Mouse (Mus musculus): ENCODE results near the gene Sirt2. TPM values are rescaled to one million over a fixed set of nuclear protein-coding genes. Genes with fewer than 3 reads are reported as not detected.
A peak's percentile ranks its signal among the peaks of the same experiment; 100 is the strongest.

The Sirt2 gene
- polyA plus RNA-seq, 1 experiment = 96.2 TPM

DNA sequence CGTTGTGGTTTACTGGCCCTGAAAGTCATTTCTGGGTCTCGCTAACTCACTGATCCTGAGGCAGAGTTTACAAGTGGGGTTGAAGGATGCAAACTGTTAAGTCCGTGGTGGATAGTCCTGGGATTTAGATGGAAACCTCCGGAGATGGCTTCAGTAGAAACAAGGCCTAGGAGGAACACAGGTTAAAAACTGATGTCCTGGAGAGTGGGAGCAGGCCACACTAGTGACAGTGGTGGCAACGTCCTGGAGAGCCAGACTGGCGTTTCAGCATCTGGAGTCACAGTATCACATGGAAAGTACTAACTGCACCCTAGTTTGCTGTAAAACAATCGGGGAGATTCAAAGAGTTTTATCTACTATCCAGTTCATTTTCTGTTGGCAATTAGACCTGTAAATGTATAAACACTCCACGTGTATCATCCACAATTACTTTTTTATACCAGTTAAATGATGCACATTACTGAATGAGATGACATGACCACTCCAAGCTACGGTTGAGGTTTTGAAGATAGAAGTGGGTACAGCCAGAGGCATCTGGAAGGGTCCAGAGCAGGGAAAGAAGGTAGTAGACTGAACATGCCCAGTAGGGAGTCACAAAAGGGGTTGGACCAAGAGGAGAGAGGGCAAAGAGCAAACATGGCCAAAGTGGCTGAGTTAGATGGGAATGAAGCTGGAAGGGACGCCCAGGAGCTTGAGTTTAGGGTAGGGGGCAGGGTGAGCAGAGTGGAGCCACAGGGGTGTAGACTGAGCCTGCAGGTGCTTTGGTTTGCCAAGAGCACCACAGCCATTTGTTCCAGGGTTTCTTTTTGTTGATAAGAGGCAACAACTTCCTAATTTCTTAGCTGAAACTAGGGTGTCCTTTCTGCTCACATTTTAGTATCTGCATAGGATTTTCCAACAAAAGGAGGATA, 56.7 kb downstream of the Sirt2 start:
- no peak overlapping the region for H3K4me3 ChIP-seq (ENCODE audit: insufficient read depth, low read depth, low read length)
- H3K4me1 ChIP-seq (ENCODE audit: control insufficient read depth, insufficient read depth, insufficient read length, low read length) = peaks cover 27% of the 10 kb centered on the region
- H3K27ac ChIP-seq (replicated peaks; ENCODE audit: low read depth, low read length) = peak overlapping the region; percentile 72

DNA sequence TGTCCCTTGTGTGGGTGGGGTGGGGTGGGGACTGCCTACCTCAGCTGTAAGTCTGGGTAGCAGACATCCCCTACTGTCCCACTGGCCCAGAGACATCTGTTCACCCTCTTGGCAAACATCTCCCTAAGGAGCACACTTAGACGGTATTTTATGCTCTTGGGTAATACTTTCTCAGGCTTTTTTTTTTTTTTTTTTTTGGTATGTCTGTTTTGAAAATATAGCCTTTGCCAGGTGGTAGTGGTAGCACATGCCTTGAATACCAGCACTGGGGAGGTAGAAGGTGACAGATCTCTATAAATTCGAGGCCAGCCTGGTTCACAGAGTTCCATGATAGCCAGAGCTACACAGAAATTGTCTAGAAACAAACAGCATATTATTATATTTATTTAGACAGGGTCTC, 57.4 kb downstream of the Sirt2 start:
- peak overlapping the region; percentile 97 for H3K27ac ChIP-seq (replicated peaks; ENCODE audit: low read depth, low read length)
- no peak overlapping the region for H3K4me3 ChIP-seq (ENCODE audit: insufficient read depth, low read depth, low read length)
- peaks cover 27% of the 10 kb centered on the region for H3K4me1 ChIP-seq (ENCODE audit: control insufficient read depth, insufficient read depth, insufficient read length, low read length)

DNA sequence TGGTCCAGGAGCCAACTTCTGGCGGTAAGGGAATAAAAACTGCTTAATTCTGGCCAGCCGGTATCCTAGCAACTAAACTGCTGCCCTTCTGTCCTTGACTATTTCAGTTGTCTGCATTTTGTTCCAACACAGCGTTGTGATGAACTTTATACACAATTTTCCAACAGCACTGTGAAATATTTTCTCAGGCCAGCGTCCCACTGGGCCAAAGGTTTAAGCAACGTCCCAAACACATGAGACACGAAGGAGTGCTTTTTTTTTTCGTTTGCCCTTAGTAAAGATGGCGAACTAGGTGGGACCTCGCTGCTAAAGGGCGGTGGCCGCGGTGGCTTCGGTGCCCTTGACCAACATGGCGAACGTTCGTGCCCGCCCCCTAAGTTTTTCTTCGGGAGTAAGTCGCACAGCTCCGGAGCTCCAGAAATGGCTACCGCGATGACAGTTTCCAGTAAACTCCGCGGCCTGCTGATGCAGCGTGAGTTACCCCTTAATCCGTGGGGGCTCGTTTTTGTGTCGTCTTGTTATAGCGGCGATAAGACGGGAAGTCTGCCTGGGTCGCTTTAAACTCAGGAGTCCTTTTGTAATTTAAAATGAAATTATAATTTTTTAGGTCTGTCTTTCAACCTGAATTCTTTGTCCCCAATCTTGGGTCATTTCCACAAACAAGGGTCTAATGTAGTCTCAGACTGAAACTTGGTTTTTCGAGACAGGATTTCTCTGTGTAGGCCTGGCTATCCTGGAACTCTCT, 58.6 kb downstream of the Sirt2 start, which contains the start of gene Ech1:
Gene Ech1, plus strand, starts transcription at position 277 of the 745 bp plus-strand sequence.
- H3K27ac ChIP-seq (replicated peaks; ENCODE audit: low read depth, low read length) = peak within 1 kb of the TSS; percentile 97
- peak within 1 kb of the TSS; percentile 68 for H3K4me3 ChIP-seq (ENCODE audit: insufficient read depth, low read depth, low read length)
- peaks cover 22% of the 10 kb centered on the region for H3K4me1 ChIP-seq (ENCODE audit: control insufficient read depth, insufficient read depth, insufficient read length, low read length)

DNA sequence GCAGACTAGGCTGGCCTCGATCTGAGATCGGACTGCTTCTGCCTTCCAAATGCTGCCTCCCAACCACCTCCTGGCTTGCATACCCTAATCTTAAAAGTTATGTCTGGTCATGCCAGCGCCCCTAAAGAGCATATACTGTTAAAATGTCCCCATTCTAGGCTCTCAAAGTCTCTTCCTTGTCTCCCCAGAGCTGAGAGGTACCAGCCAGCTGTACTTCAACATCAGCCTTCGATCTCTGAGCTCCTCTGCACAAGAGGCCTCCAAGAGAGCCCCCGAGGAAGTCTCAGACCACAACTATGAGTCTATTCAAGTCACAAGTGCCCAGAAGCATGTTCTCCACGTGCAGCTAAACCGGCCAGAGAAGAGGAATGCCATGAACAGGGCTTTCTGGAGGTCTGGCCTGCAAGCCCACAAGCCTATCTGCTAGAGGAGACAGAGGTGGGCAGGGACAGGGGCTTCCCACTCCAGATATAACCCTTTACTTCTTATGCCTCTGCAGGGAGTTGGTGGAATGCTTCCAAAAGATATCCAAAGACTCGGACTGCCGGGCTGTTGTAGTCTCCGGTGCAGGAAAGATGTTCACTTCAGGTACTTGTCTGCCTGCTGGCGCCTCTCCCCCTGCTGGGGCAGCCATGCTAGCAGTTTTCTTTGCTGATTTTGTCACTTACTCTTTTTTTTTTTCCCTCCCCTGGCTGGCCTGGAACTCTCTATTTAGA, 59.3 kb downstream of the Sirt2 start:
- peak overlapping the region; percentile 96 for H3K27ac ChIP-seq (replicated peaks; ENCODE audit: low read depth, low read length)
- peaks cover 17% of the 10 kb centered on the region for H3K4me1 ChIP-seq (ENCODE audit: control insufficient read depth, insufficient read depth, insufficient read length, low read length)
- H3K4me3 ChIP-seq (ENCODE audit: insufficient read depth, low read depth, low read length) = peak overlapping the region; percentile 68

DNA sequence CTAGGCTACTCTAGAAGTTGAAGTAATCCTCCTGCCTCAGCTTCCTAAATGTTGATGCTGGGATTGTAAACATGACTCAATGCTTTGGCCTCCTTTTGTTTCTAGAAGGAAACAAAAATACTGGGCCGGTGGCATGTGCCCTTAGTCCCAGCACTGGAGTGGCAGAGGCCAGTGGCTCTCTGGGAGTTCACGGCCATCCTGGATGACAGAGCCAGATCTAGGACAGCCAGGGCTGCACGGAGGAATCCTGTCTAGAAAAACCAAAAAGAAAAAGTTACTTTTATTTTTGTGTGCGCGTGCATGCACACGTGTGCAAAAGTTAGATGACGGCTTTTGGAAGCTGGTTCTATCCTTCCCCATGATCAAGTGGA, 59.9 kb downstream of the Sirt2 start:
- Histone ChIP-seq H3K4me3 (ENCODE audit: insufficient read depth, low read depth, low read length) (peak overlapping the region; percentile 68), H3K27ac (replicated peaks; ENCODE audit: low read depth, low read length) (peak overlapping the region; percentile 96), H3K4me1 (ENCODE audit: control insufficient read depth, insufficient read depth, insufficient read length, low read length) (peaks cover 12% of the 10 kb centered on the region)

DNA sequence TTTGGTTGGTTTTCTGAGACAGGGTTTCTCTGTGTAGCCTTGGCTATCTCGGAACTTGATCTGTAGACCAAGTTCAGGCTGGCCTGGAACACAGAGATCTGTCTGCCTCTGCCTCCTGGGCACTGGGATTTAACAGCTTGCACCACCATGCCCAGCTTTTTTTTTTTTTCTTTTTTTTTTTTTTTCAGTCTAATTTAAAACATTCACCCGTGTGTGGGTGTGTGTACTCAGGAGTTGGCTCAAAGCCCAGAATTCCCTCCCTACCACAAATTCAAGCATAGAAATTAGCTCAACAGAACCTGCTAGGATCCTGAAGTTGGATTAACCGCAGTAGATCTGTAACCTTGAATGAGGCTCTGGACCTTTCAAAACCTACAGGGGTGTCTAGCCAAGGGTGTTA, 60.8 kb downstream of the Sirt2 start:
- H3K27ac ChIP-seq (replicated peaks; ENCODE audit: low read depth, low read length) = peak overlapping the region; percentile 35; the same call in 1 of the 2 replicates
- H3K4me1 ChIP-seq (ENCODE audit: control insufficient read depth, insufficient read depth, insufficient read length, low read length) = peaks cover 11% of the 10 kb centered on the region
- H3K4me3 ChIP-seq (ENCODE audit: insufficient read depth, low read depth, low read length) = no peak overlapping the region

DNA sequence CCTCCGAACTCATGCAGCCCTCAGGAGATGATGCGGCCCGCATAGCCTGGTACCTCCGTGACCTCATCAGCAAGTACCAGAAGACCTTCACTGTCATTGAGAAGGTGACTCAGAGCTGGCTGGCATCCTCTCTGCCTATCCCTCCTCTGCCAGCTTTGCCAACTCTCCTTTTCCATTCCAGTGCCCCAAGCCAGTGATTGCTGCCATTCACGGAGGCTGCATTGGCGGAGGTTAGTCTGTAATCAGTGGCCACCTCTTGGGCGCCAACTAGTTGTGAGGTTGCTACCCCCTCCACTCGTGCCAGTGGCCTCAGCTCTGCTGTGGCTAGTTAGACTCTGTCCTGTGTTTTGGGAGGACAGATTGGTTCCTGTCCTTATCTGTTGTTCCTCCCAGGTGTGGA, 63.3 kb downstream of the Sirt2 start:
- no peak overlapping the region for H3K4me3 ChIP-seq (ENCODE audit: insufficient read depth, low read depth, low read length)
- peak overlapping the region; percentile 77 for H3K27ac ChIP-seq (replicated peaks; ENCODE audit: low read depth, low read length)
- H3K4me1 ChIP-seq (ENCODE audit: control insufficient read depth, insufficient read depth, insufficient read length, low read length) = peaks cover 3% of the 10 kb centered on the region

DNA sequence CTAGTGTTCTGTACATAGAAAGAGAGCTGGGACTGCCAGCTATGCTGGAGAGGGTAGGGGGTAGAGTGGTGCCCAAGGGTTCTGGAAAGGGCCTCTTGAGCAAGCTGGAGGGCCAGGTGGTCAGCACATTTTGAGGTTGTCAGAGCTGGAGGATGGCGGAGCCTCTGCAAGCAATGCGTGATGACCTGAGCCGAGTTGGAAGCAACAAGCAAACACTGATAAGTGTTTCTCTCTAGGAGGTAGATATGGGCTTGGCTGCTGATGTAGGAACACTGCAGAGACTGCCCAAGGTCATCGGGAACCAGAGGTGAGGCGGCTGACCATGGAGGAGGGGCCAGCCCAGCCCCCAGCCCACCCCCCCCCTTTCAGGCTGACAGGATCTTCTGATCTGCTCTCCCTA, 64.4 kb downstream of the Sirt2 start:
- Histone ChIP-seq H3K4me3 (ENCODE audit: insufficient read depth, low read depth, low read length) (no peak overlapping the region), H3K27ac (replicated peaks; ENCODE audit: low read depth, low read length) (0 out of 2 replicates have a peak overlapping the region, but pooled peaks have one; percentile 61), H3K4me1 (ENCODE audit: control insufficient read depth, insufficient read depth, insufficient read length, low read length) (peaks cover 3% of the 10 kb centered on the region)

DNA sequence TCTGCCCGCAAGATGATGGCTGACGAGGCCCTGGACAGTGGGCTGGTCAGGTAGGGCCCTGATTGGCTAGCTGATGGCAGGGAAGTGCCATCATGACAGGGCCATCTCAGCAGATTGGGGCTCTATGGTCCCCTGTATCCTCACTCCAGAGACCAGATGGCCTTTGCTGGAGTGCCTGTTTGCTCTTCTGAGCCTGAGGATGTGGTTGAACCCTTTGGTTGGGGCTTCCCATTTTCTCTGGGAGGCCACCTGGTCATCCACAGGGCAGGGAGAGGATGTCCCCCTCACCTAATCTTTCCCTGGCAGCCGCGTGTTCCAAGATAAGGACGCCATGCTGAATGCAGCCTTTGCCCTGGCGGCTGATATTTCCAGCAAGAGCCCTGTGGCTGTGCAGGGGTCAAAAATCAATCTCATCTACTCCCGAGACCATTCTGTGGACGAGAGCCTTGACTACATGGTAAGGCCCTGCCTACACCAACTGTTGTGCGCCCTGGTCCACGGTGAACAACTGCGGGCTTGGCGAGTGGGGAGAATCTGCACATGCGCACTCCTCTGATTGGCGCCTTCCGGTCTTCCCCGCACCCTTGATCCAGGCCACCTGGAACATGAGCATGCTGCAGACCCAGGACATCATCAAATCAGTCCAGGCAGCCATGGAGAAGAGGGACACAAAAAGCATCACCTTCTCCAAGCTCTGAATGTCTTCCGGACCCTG, 65.0 kb downstream of the Sirt2 start:
- H3K4me3 ChIP-seq (ENCODE audit: insufficient read depth, low read depth, low read length) = no peak overlapping the region
- H3K27ac ChIP-seq (replicated peaks; ENCODE audit: low read depth, low read length) = no peak overlapping the region
- peaks cover 3% of the 10 kb centered on the region for H3K4me1 ChIP-seq (ENCODE audit: control insufficient read depth, insufficient read depth, insufficient read length, low read length)

DNA sequence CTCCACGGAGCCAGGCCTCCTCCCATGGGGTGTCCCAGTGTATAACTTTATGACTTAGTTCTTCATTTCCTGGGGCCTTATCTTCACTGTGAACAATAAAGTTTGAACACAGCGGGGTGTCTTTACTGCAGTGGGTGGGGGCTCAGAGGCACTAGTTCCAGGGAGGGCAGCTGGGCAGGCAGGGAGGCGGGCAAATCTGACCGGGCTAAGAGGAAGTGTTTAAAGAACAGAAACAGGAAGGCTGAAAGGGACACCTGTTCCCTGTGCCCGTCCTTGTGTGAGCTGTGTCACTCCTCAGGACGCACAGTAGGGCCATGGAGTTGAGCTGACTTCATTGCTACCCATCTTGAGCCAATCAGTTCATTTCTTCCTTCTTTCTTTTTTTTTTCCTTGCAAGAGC, 65.6 kb downstream of the Sirt2 start:
- H3K4me3 ChIP-seq (ENCODE audit: insufficient read depth, low read depth, low read length) = no peak overlapping the region
- H3K4me1 ChIP-seq (ENCODE audit: control insufficient read depth, insufficient read depth, insufficient read length, low read length) = peaks cover 3% of the 10 kb centered on the region
- H3K27ac ChIP-seq (replicated peaks; ENCODE audit: low read depth, low read length) = no peak overlapping the region

DNA sequence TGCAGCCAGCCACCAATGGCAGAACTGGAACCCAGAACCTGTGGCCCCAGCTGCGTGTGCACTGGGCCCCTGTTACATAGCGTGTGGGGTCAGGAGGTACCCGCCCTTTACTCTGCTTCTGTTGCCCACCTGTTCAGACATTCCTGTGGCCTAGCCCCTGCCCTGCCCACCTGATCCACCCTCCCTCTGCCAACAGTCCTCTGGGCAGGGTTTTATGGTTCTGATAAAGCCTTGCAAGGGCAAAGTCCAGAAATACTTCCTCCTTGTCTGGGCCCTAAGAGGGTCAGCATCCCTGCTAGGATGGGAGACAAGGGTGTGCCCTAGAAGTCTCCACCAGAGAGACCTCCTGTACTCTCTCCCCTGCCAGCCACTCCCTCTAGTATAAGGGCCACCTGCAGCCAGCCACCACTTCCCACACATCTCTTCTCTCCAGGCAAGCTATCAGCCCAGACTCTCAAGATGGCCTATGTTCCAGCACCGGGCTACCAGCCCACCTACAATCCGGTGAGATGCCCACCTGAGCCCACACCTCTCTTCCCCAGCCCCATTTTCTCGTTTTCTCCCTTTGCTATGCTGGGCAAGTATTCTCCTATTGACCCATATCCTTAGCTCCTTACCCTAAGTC, 67.3 kb downstream of the Sirt2 start, which contains the start of gene Lgals4:
Gene Lgals4, plus strand, starts transcription at position 132 of the 625 bp plus-strand sequence.
- Histone ChIP-seq H3K4me3 (ENCODE audit: insufficient read depth, low read depth, low read length) (no peak within 1 kb of the TSS), H3K27ac (replicated peaks; ENCODE audit: low read depth, low read length) (no peak within 1 kb of the TSS), H3K4me1 (ENCODE audit: control insufficient read depth, insufficient read depth, insufficient read length, low read length) (no peaks in the 10 kb centered on the region; the same call in 1 of the 2 replicates)

DNA sequence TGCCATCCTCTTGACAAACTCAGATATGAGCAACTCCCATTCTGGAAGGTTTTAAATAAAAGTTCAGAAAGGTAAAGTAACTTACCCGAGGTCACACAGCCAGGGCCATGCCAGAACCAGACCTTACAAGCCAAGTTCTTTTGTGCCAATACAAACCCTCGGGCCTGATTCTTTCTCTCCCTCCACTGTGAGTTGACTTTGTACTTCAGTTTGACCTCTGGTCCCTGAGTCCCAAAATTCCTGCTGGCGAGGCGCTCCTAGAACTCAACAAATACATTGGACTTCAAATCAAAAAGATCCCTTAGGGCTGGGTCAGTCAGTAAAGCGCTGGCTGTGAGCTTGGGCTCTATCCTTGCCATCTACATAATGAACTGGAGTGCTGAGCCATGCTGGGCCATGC, 70.4 kb downstream of the Sirt2 start:
- H3K27ac ChIP-seq (replicated peaks; ENCODE audit: low read depth, low read length) = no peak overlapping the region
- H3K4me3 ChIP-seq (ENCODE audit: insufficient read depth, low read depth, low read length) = no peak overlapping the region
- H3K4me1 ChIP-seq (ENCODE audit: control insufficient read depth, insufficient read depth, insufficient read length, low read length) = no peaks in the 10 kb centered on the region
